Mouse (Mus musculus): Measurements from ENCODE around the gene Midn. TPM values are rescaled to one million over a fixed set of nuclear protein-coding genes. Genes with fewer than 3 reads are reported as not detected.

The Midn gene
- polyA plus RNA-seq, 1 experiment from 2014 or later: 3.0 TPM

- ATAC-seq (ENCODE audit: low read depth) (peak; percentile 32; the same call in 1 of the 2 replicates), DNase-seq (peak; percentile 69)
- Histone ChIP-seq H3K27ac (0 out of 2 replicates have a peak overlapping the region, but pooled peaks have one; percentile 35), H3K9me3 (replicated peaks) (0 out of 2 replicates have a peak, but pooled peaks cover 3% of the 10 kb centered on the region), H3K27me3 (peaks cover 28% of the 10 kb centered on the region), H3K4me3 (replicated peaks) (no peak overlapping the region), H3K4me1 (replicated peaks) (peaks cover 48% of the 10 kb centered on the region), H3K9ac (0 out of 2 replicates have a peak overlapping the region, but pooled peaks have one; percentile 18), H3K36me3 (peaks cover 27% of the 10 kb centered on the region), H3K4me2 (no peak overlapping the region)
- 31% methylated on average over 2 of the region's 2 CpGs for WGBS (ENCODE audit: insufficient replicate concordance)
Measured at GRCm38 (mm10) chr10:80174705-80175104, 26.6 kb downstream of the Midn start.

GRCm38 (mm10) chr10:80175536-80176269, 27.6 kb downstream of the Midn start:
- WGBS (ENCODE audit: insufficient replicate concordance): 25% methylated on average over 4 of the region's 4 CpGs
- H3K36me3 ChIP-seq: peaks cover 17% of the 10 kb centered on the region
- H3K4me2 ChIP-seq: no peak overlapping the region
- H3K9ac ChIP-seq: no peak overlapping the region
- DNase-seq: no peak
- ATAC-seq (ENCODE audit: low read depth): no peak
- H3K4me1 ChIP-seq (replicated peaks): peaks cover 49% of the 10 kb centered on the region
- H3K9me3 ChIP-seq (replicated peaks): 0 out of 2 replicates have a peak, but pooled peaks cover 1% of the 10 kb centered on the region
- peaks cover 38% of the 10 kb centered on the region for H3K27me3 ChIP-seq
- no peak overlapping the region for H3K27ac ChIP-seq
- H3K4me3 ChIP-seq (replicated peaks): no peak overlapping the region

- H3K27ac ChIP-seq: no peak overlapping the region
- ATAC-seq (ENCODE audit: low read depth) (no peak), DNase-seq (no peak)
- no peak overlapping the region for H3K4me3 ChIP-seq (replicated peaks)
- peaks cover 10% of the 10 kb centered on the region for H3K36me3 ChIP-seq
- H3K27me3 ChIP-seq: peaks cover 45% of the 10 kb centered on the region
- H3K4me1 ChIP-seq (replicated peaks): peaks cover 47% of the 10 kb centered on the region
- no peak overlapping the region for H3K9ac ChIP-seq
- H3K9me3 ChIP-seq (replicated peaks): no peaks in the 10 kb centered on the region
- no peak overlapping the region for H3K4me2 ChIP-seq
- 70% methylated on average over 5 of the region's 5 CpGs for WGBS (ENCODE audit: insufficient replicate concordance)
Measured at GRCm38 (mm10) chr10:80176270-80176834, 28.3 kb downstream of the Midn start.

- peaks cover 58% of the 10 kb centered on the region for H3K27me3 ChIP-seq
- H3K4me1 ChIP-seq (replicated peaks): peaks cover 34% of the 10 kb centered on the region
- no peaks in the 10 kb centered on the region for H3K36me3 ChIP-seq
- H3K9ac ChIP-seq: no peak overlapping the region
- no peak overlapping the region for H3K4me3 ChIP-seq (replicated peaks)
- no peaks in the 10 kb centered on the region for H3K9me3 ChIP-seq (replicated peaks)
- no peak overlapping the region for H3K27ac ChIP-seq
- H3K4me2 ChIP-seq: no peak overlapping the region
- no peak for DNase-seq
- ATAC-seq (ENCODE audit: low read depth): no peak
- 64% methylated on average over 7 of the region's 7 CpGs for WGBS (ENCODE audit: insufficient replicate concordance)
Measured at GRCm38 (mm10) chr10:80177441-80178279, 29.6 kb downstream of the Midn start.

- peak within 1 kb of the TSS; percentile 73 for H3K4me2 ChIP-seq
- WGBS (ENCODE audit: insufficient replicate concordance): 2% methylated on average over 89 of the region's 106 CpGs
- H3K4me3 ChIP-seq (replicated peaks): peak within 1 kb of the TSS; percentile 60
- DNase-seq: no peak
- H3K9ac ChIP-seq: peak within 1 kb of the TSS; percentile 62
- H3K27me3 ChIP-seq: peaks cover 75% of the 10 kb centered on the region
- no peak within 1 kb of the TSS for H3K27ac ChIP-seq
- ATAC-seq (ENCODE audit: low read depth): no peak
- peaks cover 22% of the 10 kb centered on the region for H3K4me1 ChIP-seq (replicated peaks)
- H3K9me3 ChIP-seq (replicated peaks): no peaks in the 10 kb centered on the region
- H3K36me3 ChIP-seq: no peaks in the 10 kb centered on the region
Measured at GRCm38 (mm10) chr10:80179068-80180051, 31.3 kb downstream of the Midn start, which contains the start of gene Efna2. Gene Efna2 (plus strand): TSS chr10:80179482.

- no peak for DNase-seq
- no peak overlapping the region for H3K27ac ChIP-seq
- no peaks in the 10 kb centered on the region for H3K36me3 ChIP-seq
- peaks cover 14% of the 10 kb centered on the region for H3K4me1 ChIP-seq (replicated peaks)
- no peak overlapping the region for H3K9ac ChIP-seq
- H3K4me2 ChIP-seq: peak overlapping the region; percentile 73
- ATAC-seq (ENCODE audit: low read depth): no peak
- no peaks in the 10 kb centered on the region for H3K9me3 ChIP-seq (replicated peaks)
- H3K4me3 ChIP-seq (replicated peaks): peak overlapping the region; percentile 60; the same call in 1 of the 2 replicates
- 45% methylated on average over 6 of the region's 6 CpGs for WGBS (ENCODE audit: insufficient replicate concordance)
- H3K27me3 ChIP-seq: peaks cover 82% of the 10 kb centered on the region
Measured at GRCm38 (mm10) chr10:80180288-80180687, 32.2 kb downstream of the Midn start.

- no peak for ATAC-seq (ENCODE audit: low read depth)
- WGBS (ENCODE audit: insufficient replicate concordance): 54% methylated on average over 5 of the region's 5 CpGs
- no peak for DNase-seq
- Histone ChIP-seq H3K4me1 (replicated peaks) (peaks cover 12% of the 10 kb centered on the region), H3K4me2 (no peak overlapping the region), H3K9me3 (replicated peaks) (no peaks in the 10 kb centered on the region), H3K9ac (no peak overlapping the region), H3K27ac (no peak overlapping the region), H3K27me3 (peaks cover 87% of the 10 kb centered on the region), H3K36me3 (no peaks in the 10 kb centered on the region), H3K4me3 (replicated peaks) (no peak overlapping the region)
Measured at GRCm38 (mm10) chr10:80180823-80181222, 32.8 kb downstream of the Midn start.

GRCm38 (mm10) chr10:80182547-80182946, 34.5 kb downstream of the Midn start:
- H3K36me3 ChIP-seq: no peaks in the 10 kb centered on the region
- no peak overlapping the region for H3K4me3 ChIP-seq (replicated peaks)
- H3K4me2 ChIP-seq: no peak overlapping the region
- peaks cover 98% of the 10 kb centered on the region for H3K27me3 ChIP-seq
- no peaks in the 10 kb centered on the region for H3K9me3 ChIP-seq (replicated peaks)
- DNase-seq (no peak), ATAC-seq (ENCODE audit: low read depth) (no peak)
- WGBS (ENCODE audit: insufficient replicate concordance): 77% methylated on average over 7 of the region's 7 CpGs
- no peak overlapping the region for H3K9ac ChIP-seq
- H3K4me1 ChIP-seq (replicated peaks): peaks cover 12% of the 10 kb centered on the region
- no peak overlapping the region for H3K27ac ChIP-seq

GRCm38 (mm10) chr10:80186649-80187048, 38.6 kb downstream of the Midn start:
- 25% methylated on average over 27 of the region's 27 CpGs for WGBS (ENCODE audit: insufficient replicate concordance)
- Histone ChIP-seq H3K9ac (no peak overlapping the region), H3K4me1 (replicated peaks) (peaks cover 15% of the 10 kb centered on the region), H3K4me3 (replicated peaks) (no peak overlapping the region), H3K27ac (no peak overlapping the region), H3K36me3 (no peaks in the 10 kb centered on the region), H3K4me2 (no peak overlapping the region), H3K9me3 (replicated peaks) (no peaks in the 10 kb centered on the region), H3K27me3 (peaks cover 98% of the 10 kb centered on the region)
- no peak for DNase-seq
- no peak for ATAC-seq (ENCODE audit: low read depth)

GRCm38 (mm10) chr10:80187739-80188138, 39.7 kb downstream of the Midn start:
- Histone ChIP-seq H3K4me3 (replicated peaks) (no peak overlapping the region), H3K27ac (no peak overlapping the region), H3K4me1 (replicated peaks) (peaks cover 15% of the 10 kb centered on the region), H3K36me3 (no peaks in the 10 kb centered on the region), H3K27me3 (peaks cover 98% of the 10 kb centered on the region), H3K4me2 (no peak overlapping the region), H3K9ac (no peak overlapping the region), H3K9me3 (replicated peaks) (no peaks in the 10 kb centered on the region)
- ATAC-seq (ENCODE audit: low read depth): no peak
- DNase-seq: no peak
- 79% methylated on average over 10 of the region's 10 CpGs for WGBS (ENCODE audit: insufficient replicate concordance)

Data from liver, embryonic 13.5 days (tissue).